Mouse (Mus musculus) B cell, adult 62 days (primary cell): ENCODE results near the gene Numa1. TPM values are rescaled to one million over a fixed set of nuclear protein-coding genes. Genes with fewer than 3 reads are reported as not detected.

Source experiments
- total RNA-seq: library from RNA; stranded (reverse); gene quantifications from 4 replicates; pipeline ENCODE4 v1.2.4, GENCODE M21; 2023

Numa1 gene
- total RNA-seq: 250 to 265 TPM (median 256 TPM) in 4 replicates

GRCm38 (mm10) chr7:101933751-101934240 is at the start of gene Numa1, which contains the start of gene Lrrc51:
Gene Numa1 (plus strand): TSS chr7:101934111.
Gene Lrrc51 (minus strand): TSS chr7:101933895.

GRCm38 (mm10) chr7:101905561-101906286 is 28.2 kb upstream of the Numa1 start, which contains the start of gene Lamtor1:
Gene Lamtor1 (plus strand): TSS chr7:101905904.

GRCm38 (mm10) chr7:101906287-101906681 is 27.6 kb upstream of the Numa1 start, which contains the start of gene Tomt:
Gene Tomt (minus strand): TSS chr7:101906359.

GRCm38 (mm10) chr7:102018590-102018989 is 84.7 kb downstream of the Numa1 start, which contains the start of gene Il18bp:
Gene Il18bp (minus strand): TSS chr7:102018690.

Other genes with a start within 250 kb of the Numa1 start
- not detected in 4 replicates for gene Phox2a, start 115.8 kb upstream of the Numa1 start, total RNA-seq
- gene Inppl1, start 95.9 kb upstream of the Numa1 start, total RNA-seq: 42.4 to 55.9 TPM (median 50.3 TPM) in 4 replicates
- 1.0 to 2.5 TPM (median 1.3 TPM) in 3 of 4 replicates, not detected in the other for gene Folr2, start 76.9 kb upstream of the Numa1 start, total RNA-seq
- gene Anapc15, start 70.4 kb upstream of the Numa1 start, total RNA-seq: 100 to 130 TPM (median 106 TPM) in 4 replicates
- not detected in 4 replicates for gene Folr1, start 63.3 kb upstream of the Numa1 start, total RNA-seq
- gene Lamtor1, start 28.2 kb upstream of the Numa1 start, total RNA-seq: 74.8 to 82.1 TPM (median 78.5 TPM) in 4 replicates
- gene Tomt, start 27.8 kb upstream of the Numa1 start, total RNA-seq: 0.25 to 0.54 TPM (median 0.52 TPM) in 3 of 4 replicates, not detected in the other
- gene Lrrc51, start 216 bp upstream of the Numa1 start, total RNA-seq: 1.1 to 1.7 TPM (median 1.2 TPM) in 3 of 4 replicates, not detected in the other
- gene Il18bp, start 84.6 kb downstream of the Numa1 start, total RNA-seq: 9.7 to 11.7 TPM (median 10.0 TPM) in 4 replicates
- gene Rnf121, start 131.4 kb downstream of the Numa1 start, total RNA-seq: 32.5 to 44.3 TPM (median 36.8 TPM) in 4 replicates
- 39.4 to 46.9 TPM (median 44.4 TPM) in 4 replicates for gene Xndc1, start 131.4 kb downstream of the Numa1 start, total RNA-seq
- gene Xntrpc, start 131.6 kb downstream of the Numa1 start, total RNA-seq: 4.9 to 6.8 TPM (median 5.7 TPM) in 4 replicates
- 2.2 to 3.1 TPM (median 2.6 TPM) in 4 replicates for gene Trpc2, start 149.0 kb downstream of the Numa1 start, total RNA-seq
- not detected in 4 replicates for gene Art1, start 167.6 kb downstream of the Numa1 start, total RNA-seq
- 4.7 to 6.9 TPM (median 5.2 TPM) in 4 replicates for gene Art5, start 175.4 kb downstream of the Numa1 start, total RNA-seq
- gene Chrna10, start 182.7 kb downstream of the Numa1 start, total RNA-seq: 0.21 TPM in 1 of 4 replicates, not detected in the others